Mouse (Mus musculus) stomach, postnatal 0 days (tissue): ENCODE measurements around the gene Xylt1.

ENCODE experiments used
- CTCF ChIP-seq: IDR thresholded peaks from 2 replicates; pipeline ENCODE4 v1.5.1; 2016; ENCODE audit warnings: antibody characterized with exemption, low read depth, mild to moderate bottlenecking, moderate library complexity
- EP300 ChIP-seq: optimal IDR thresholded peaks from 2 replicates; pipeline ENCODE3; 2016; ENCODE audit warnings: antibody characterized with exemption

DNA sequence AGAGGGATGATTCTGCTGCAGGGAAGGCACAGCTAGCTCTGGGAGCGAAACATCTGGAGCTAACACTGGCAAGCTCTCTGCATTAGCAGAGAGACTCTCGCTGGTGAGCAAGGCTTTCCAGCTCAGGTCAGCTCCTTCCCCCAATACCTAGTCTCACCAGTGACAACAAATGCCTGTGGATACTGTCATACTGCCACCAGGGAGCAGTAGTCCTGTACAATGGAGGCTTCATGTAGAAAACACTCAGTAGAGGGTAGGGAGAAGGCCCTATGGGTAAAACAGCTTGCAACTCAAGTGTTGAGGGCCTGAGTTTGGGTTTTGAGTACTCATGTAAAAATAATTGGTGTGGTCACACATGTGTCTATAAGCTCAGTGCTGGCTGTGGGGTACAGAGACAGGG, 185.3 kb downstream of the Xylt1 start:
- TF ChIP-seq CTCF (peak; percentile 67), EP300 (no peak)
